Mouse (Mus musculus): Measurements from ENCODE around the gene Rnf130. TPM values are rescaled to one million over a fixed set of nuclear protein-coding genes. Genes with fewer than 3 reads are reported as not detected.

Rnf130 gene
- total RNA-seq, 4 experiments from 2014 or later = 75.8 to 95.8 (median 84.2) TPM

GRCm38 (mm10) chr11:50024445-50024832 lies 707 bp upstream of the Rnf130 start:
- DNase-seq (ENCODE audit: low spot score in 2 of 2) = no peak

- no peak for DNase-seq (ENCODE audit: low spot score in 2 of 2)
Observed at GRCm38 (mm10) chr11:50025721-50026520, 775 bp downstream of the Rnf130 start.

GRCm38 (mm10) chr11:50026521-50027090 lies 1.5 kb downstream of the Rnf130 start:
- no peak for DNase-seq (ENCODE audit: low spot score in 2 of 2)

- no peak for DNase-seq (ENCODE audit: low spot score in 2 of 2)
Observed at GRCm38 (mm10) chr11:50028416-50028815, 3.3 kb downstream of the Rnf130 start.

- no peak for DNase-seq (ENCODE audit: low spot score in 2 of 2)
Observed at GRCm38 (mm10) chr11:50034155-50034554, 9.0 kb downstream of the Rnf130 start.

- no peak for DNase-seq (ENCODE audit: low spot score in 2 of 2)
Observed at GRCm38 (mm10) chr11:50035726-50036125, 10.6 kb downstream of the Rnf130 start.

- no peak for DNase-seq (ENCODE audit: low spot score in 2 of 2)
Observed at GRCm38 (mm10) chr11:50036781-50037460, 11.8 kb downstream of the Rnf130 start.

- no peak for DNase-seq (ENCODE audit: low spot score in 2 of 2)
Observed at GRCm38 (mm10) chr11:50038757-50039156, 13.6 kb downstream of the Rnf130 start.

- no peak for DNase-seq (ENCODE audit: low spot score in 2 of 2)
Observed at GRCm38 (mm10) chr11:50041148-50041547, 16.0 kb downstream of the Rnf130 start.

- no peak for DNase-seq (ENCODE audit: low spot score in 2 of 2)
Observed at GRCm38 (mm10) chr11:50042345-50042997, 17.3 kb downstream of the Rnf130 start.

GRCm38 (mm10) chr11:50044454-50044853 lies 19.3 kb downstream of the Rnf130 start:
- DNase-seq (ENCODE audit: low spot score in 2 of 2) = no peak

GRCm38 (mm10) chr11:50047610-50048009 lies 22.5 kb downstream of the Rnf130 start:
- no peak for DNase-seq (ENCODE audit: low spot score in 2 of 2)

GRCm38 (mm10) chr11:50048115-50048514 lies 23.0 kb downstream of the Rnf130 start:
- DNase-seq (ENCODE audit: low spot score in 2 of 2) = no peak

GRCm38 (mm10) chr11:50050392-50050791 lies 25.2 kb downstream of the Rnf130 start:
- DNase-seq (ENCODE audit: low spot score in 2 of 2) = no peak

- DNase-seq (ENCODE audit: low spot score in 2 of 2) = no peak
Observed at GRCm38 (mm10) chr11:50057713-50058112, 32.6 kb downstream of the Rnf130 start.

GRCm38 (mm10) chr11:50058277-50058676 lies 33.1 kb downstream of the Rnf130 start:
- DNase-seq (ENCODE audit: low spot score in 2 of 2) = no peak

GRCm38 (mm10) chr11:50059045-50059444 lies 33.9 kb downstream of the Rnf130 start:
- DNase-seq (ENCODE audit: low spot score in 2 of 2) = no peak

GRCm38 (mm10) chr11:50062116-50062515 lies 37.0 kb downstream of the Rnf130 start:
- peak in 1 of 2 experiments; percentile 15 for DNase-seq (ENCODE audit: low spot score in 2 of 2)

- DNase-seq (ENCODE audit: low spot score in 2 of 2) = no peak
Observed at GRCm38 (mm10) chr11:50066088-50066487, 40.9 kb downstream of the Rnf130 start.

- no peak for DNase-seq (ENCODE audit: low spot score in 2 of 2)
Observed at GRCm38 (mm10) chr11:50073830-50074229, 48.7 kb downstream of the Rnf130 start.

GRCm38 (mm10) chr11:50076756-50077155 lies 51.6 kb downstream of the Rnf130 start:
- no peak for DNase-seq (ENCODE audit: low spot score in 2 of 2)

Data from layer of hippocampus, adult 8-10 months (tissue).